Mouse (Mus musculus) MEL (cell line): ENCODE measurements around the gene Coil.

Source experiments
- CTCF ChIP-seq, 3 experiments: IDR thresholded peaks in 2 of 3; conservative IDR thresholded peaks in 1 of 3; 2 replicates each; pipeline ENCODE4 v1.5.1; 2011 to 2012; ENCODE audit warnings: low read length in 3 of 3, low read depth in 2 of 3, mild to moderate bottlenecking in 2 of 3, improper control_type of control experiment in 1 of 3, inconsistent platforms in 1 of 3, mixed read lengths in 1 of 3, moderate library complexity in 1 of 3; ENCODE audit not compliant: control insufficient read depth in 1 of 3, insufficient read depth in 1 of 3, poor library complexity in 1 of 3, severe bottlenecking in 1 of 3
- EP300 ChIP-seq, 2 experiments: IDR thresholded peaks; 2 replicates each; pipeline ENCODE4 v1.6.1; 2011; ENCODE audit warnings: improper control_type of control experiment in 2 of 2, low read length in 2 of 2, low read depth in 1 of 2, mild to moderate bottlenecking in 1 of 2
- GATA1 ChIP-seq: IDR thresholded peaks from 2 replicates; pipeline ENCODE4 v1.6.1; 2011; ENCODE audit warnings: low read depth, low read length, improper control_type of control experiment
- JUND ChIP-seq: IDR thresholded peaks from 2 replicates; pipeline ENCODE4 v1.6.1; 2011; ENCODE audit warnings: low read depth, mild to moderate bottlenecking, improper control_type of control experiment, low read length
- KAT2A ChIP-seq: conservative IDR thresholded peaks from 2 replicates; pipeline ENCODE4 v1.6.1; 2012; ENCODE audit warnings: low read depth, low read length, improper control_type of control experiment, inconsistent platforms
- MAX ChIP-seq: IDR thresholded peaks from 2 replicates; pipeline ENCODE4 v1.6.1; 2011; ENCODE audit warnings: low read length, improper control_type of control experiment
- MEF2A ChIP-seq: IDR thresholded peaks from 2 replicates; pipeline ENCODE4 v1.6.1; 2014; ENCODE audit warnings: low read depth, mild to moderate bottlenecking, inconsistent platforms, low read length, improper control_type of control experiment; ENCODE audit not compliant: poor library complexity, insufficient replicate concordance, severe bottlenecking; ENCODE audit errors: extremely low read depth
- POLR2A ChIP-seq, 2 experiments: IDR thresholded peaks; 2 replicates each; pipeline ENCODE4 v1.6.1; 2011 to 2012; ENCODE audit warnings: low read length in 2 of 2, mild to moderate bottlenecking in 2 of 2, control low read depth in 1 of 2, improper control_type of control experiment in 1 of 2, low read depth in 1 of 2, moderate library complexity in 1 of 2; ENCODE audit not compliant: control insufficient read depth in 1 of 2, insufficient read depth in 1 of 2, poor library complexity in 1 of 2
- TCF12 ChIP-seq: IDR thresholded peaks from 2 replicates; pipeline ENCODE4 v1.6.1; 2014; ENCODE audit warnings: low read depth, mild to moderate bottlenecking, inconsistent platforms, low read length, improper control_type of control experiment, moderate library complexity
- UBTF ChIP-seq: IDR thresholded peaks from 2 replicates; pipeline ENCODE4 v1.6.1; 2012; ENCODE audit warnings: low read depth, mild to moderate bottlenecking, inconsistent platforms, low read length, improper control_type of control experiment, moderate library complexity, borderline replicate concordance; ENCODE audit not compliant: insufficient read depth
- USF1 ChIP-seq: IDR thresholded peaks from 2 replicates; pipeline ENCODE4 v1.6.1; 2014; ENCODE audit warnings: low read depth, mild to moderate bottlenecking, inconsistent platforms, low read length, improper control_type of control experiment, moderate library complexity
- ZNF384 ChIP-seq: IDR thresholded peaks from 2 replicates; pipeline ENCODE4 v1.6.1; 2012; ENCODE audit warnings: low read depth, mild to moderate bottlenecking, inconsistent platforms, low read length, improper control_type of control experiment

GRCm38 (mm10) chr11:88933030-88933429 lies 37.0 kb upstream of the Coil start:
- TF ChIP-seq CTCF (IDR thresholded peaks at IDR 0.05 in 2 of 3, conservative IDR thresholded peaks at IDR 0.05 in 1 of 3; ENCODE audit: control insufficient read depth in 1 of 3, insufficient read depth in 1 of 3, low read depth in 2 of 3, low read length in 3 of 3, poor library complexity in 1 of 3, severe bottlenecking in 1 of 3) (no peak), POLR2A (IDR thresholded peaks at IDR 0.05; ENCODE audit: control insufficient read depth in 1 of 2, insufficient read depth in 1 of 2, low read depth in 1 of 2, low read length in 2 of 2, poor library complexity in 1 of 2) (no peak), ZNF384 (no peak), KAT2A (no peak), USF1 (no peak), GATA1 (no peak), MEF2A (no peak), EP300 (IDR thresholded peaks at IDR 0.05; ENCODE audit: low read depth in 1 of 2, low read length in 2 of 2) (no peak), MAX (no peak), TCF12 (no peak), UBTF (no peak), JUND (no peak)
